Mouse (Mus musculus): ENCODE measurements at regions not wholly inside any gene's neighbourhood (a gene's known extent, or its start where the extent isn't known, plus 50 kb on each side); places are given as distances from the start of the nearest gene placed in this dataset.
A peak's percentile ranks its signal among the peaks of the same experiment; 100 is the strongest.

DNA sequence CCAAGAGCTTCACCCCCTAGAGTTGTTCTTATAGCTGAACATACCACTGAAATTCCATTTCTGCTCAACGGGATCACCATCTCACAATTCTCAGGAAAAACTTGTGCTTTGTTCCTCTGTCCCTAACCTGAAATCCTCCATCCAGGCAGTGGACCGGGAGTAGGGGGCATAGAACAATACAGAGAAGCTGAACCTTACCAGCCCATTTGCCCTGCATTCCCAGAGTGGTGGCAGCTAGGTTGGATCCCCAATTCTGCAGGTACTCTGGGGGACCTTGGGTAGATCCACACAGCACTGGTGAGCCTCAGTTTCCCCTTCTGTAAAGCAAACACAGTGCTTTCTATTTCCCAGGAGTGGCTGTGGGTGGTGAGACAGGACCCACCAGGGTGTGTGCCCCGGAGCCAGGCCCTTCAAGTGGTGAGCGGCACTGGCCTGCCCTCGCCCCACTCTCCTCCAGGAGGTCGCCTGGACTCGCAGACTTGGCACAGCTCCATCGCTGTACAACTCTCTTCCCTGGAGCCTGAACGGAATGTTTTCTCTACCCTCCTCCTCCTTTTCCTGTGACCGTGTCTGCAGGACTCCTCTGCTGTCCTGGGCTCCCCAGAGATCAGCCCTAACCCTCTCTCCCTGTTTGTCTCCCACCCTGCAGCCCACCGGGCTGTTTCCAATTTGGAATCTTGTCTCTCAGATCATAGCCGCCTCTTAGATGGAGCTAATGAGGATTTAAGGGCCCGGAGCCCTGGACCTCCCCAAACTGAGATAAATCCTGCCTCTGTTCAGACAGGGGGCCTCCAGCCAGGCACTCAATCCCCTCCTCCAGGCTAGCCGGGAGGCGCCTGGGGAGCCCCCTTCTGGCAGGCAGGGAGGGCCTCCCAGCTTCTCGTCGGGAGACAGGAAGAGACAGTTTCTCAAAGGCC is 52.3 kb upstream of the Cux1 start:
- H3K27me3 ChIP-seq (ENCODE audit: insufficient read depth, low read length): peaks cover 13% of the 10 kb centered on the region; the same call in 1 of the 2 replicates
- no peak for ATAC-seq
- no peak overlapping the region for H3K27ac ChIP-seq (ENCODE audit: low read depth)
- no peak overlapping the region for H3K4me3 ChIP-seq (ENCODE audit: low read depth, low read length)
- H3K9ac ChIP-seq (replicated peaks): 0 out of 2 replicates have a peak overlapping the region, but pooled peaks have one; percentile 26
- DNase-seq: no peak
- H3K4me1 ChIP-seq (ENCODE audit: insufficient read depth): peaks cover 12% of the 10 kb centered on the region
- H3K9me3 ChIP-seq (ENCODE audit: low read length): no peaks in the 10 kb centered on the region
- H3K4me2 ChIP-seq (ENCODE audit: low read depth, low read length): no peak overlapping the region
- TF ChIP-seq EP300 (IDR thresholded peaks at IDR 0.05; ENCODE audit: low read depth): no peak
- peak; percentile 35; the same call in 1 of the 2 replicates for TF ChIP-seq CTCF (IDR thresholded peaks at IDR 0.05; ENCODE audit: low read depth)
- no peaks in the 10 kb centered on the region for H3K36me3 ChIP-seq (replicated peaks; ENCODE audit: insufficient read depth, low read length)
- 29% methylated on average over 17 of the region's 17 CpGs for WGBS (ENCODE audit: insufficient replicate concordance)

GRCm38 (mm10) chr5:136620234-136620633 is 52.9 kb upstream of the Cux1 start:
- Histone ChIP-seq H3K4me1 (ENCODE audit: insufficient read depth) (peaks cover 12% of the 10 kb centered on the region), H3K4me2 (ENCODE audit: low read depth, low read length) (no peak overlapping the region), H3K27me3 (ENCODE audit: insufficient read depth, low read length) (peaks cover 13% of the 10 kb centered on the region; the same call in 1 of the 2 replicates), H3K9ac (replicated peaks) (no peak overlapping the region), H3K4me3 (ENCODE audit: low read depth, low read length) (no peak overlapping the region), H3K9me3 (ENCODE audit: low read length) (no peaks in the 10 kb centered on the region), H3K36me3 (replicated peaks; ENCODE audit: insufficient read depth, low read length) (no peaks in the 10 kb centered on the region), H3K27ac (ENCODE audit: low read depth) (no peak overlapping the region)
- WGBS (ENCODE audit: insufficient replicate concordance): 22% methylated on average over 12 of the region's 12 CpGs
- no peak for ATAC-seq
- DNase-seq: no peak
- TF ChIP-seq EP300 (IDR thresholded peaks at IDR 0.05; ENCODE audit: low read depth) (no peak), CTCF (IDR thresholded peaks at IDR 0.05; ENCODE audit: low read depth) (no peak)

DNA sequence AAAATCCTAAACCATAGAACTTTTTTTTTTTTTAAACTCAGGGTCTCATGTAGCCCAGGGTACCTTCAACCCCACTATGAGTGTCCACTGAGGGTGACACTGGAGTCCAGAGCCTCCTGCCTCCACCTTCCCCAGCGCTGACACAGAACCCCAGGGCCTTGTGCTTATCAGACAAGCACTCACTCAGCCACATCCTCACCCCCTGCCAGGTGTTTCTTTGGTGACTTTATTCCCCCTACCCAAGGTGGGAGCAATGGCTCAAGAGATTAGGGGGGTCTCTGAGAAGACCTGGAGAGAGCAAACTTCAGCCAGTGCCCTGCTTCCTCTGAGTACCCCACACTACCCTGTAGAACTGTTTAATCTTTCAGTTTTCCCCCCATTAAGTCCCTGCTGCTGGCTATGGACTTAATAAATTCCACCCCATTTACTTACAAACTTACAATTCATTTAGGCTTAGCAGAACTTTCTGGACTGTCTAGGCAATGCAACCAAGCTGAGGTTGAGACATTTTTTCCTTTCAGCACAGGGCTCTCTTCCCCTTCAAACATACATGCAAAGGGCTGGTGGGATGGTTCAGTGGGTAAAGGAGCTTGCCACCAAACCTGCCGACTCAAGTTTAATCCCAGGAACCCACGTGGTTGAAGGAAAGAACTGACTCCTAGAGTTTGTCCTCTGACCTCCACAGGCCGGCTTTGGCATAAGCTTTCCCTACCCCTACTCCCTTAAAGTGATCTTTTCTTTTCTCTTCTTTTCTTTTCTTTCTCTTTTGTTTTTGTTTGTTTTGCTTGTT is 54.2 kb upstream of the Cux1 start:
- 28% methylated on average over 4 of the region's 4 CpGs for WGBS (ENCODE audit: insufficient replicate concordance)

DNA sequence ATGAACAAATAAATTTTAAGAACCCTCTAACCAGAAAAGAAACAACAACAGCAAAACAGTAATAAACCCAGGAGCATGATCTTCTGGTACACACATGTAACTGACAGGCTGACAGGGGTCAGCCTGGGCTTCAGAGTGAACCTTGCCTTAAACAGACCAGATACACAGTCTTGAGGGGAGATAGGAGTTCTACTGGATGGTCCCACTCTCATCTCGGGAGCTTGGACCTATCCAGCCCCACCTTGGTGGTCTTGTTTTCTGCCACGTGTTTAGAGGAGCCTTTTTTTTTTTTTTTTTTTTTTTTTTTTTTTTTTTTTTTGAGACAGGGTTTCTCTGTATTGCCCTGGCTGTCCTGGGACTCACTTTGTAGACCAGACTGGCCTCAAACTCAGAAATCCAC is 54.9 kb upstream of the Cux1 start:
- H3K36me3 ChIP-seq (replicated peaks; ENCODE audit: insufficient read depth, low read length): no peaks in the 10 kb centered on the region
- no peak for DNase-seq
- no peak overlapping the region for H3K4me3 ChIP-seq (ENCODE audit: low read depth, low read length)
- no peak for ATAC-seq
- H3K27me3 ChIP-seq (ENCODE audit: insufficient read depth, low read length): peaks cover 13% of the 10 kb centered on the region; the same call in 1 of the 2 replicates
- no peak overlapping the region for H3K27ac ChIP-seq (ENCODE audit: low read depth)
- H3K4me1 ChIP-seq (ENCODE audit: insufficient read depth): peaks cover 16% of the 10 kb centered on the region
- H3K9ac ChIP-seq (replicated peaks): no peak overlapping the region
- H3K4me2 ChIP-seq (ENCODE audit: low read depth, low read length): no peak overlapping the region
- TF ChIP-seq CTCF (IDR thresholded peaks at IDR 0.05; ENCODE audit: low read depth): no peak
- no peak for TF ChIP-seq EP300 (IDR thresholded peaks at IDR 0.05; ENCODE audit: low read depth)
- WGBS (ENCODE audit: insufficient replicate concordance): 18% methylated on average over 2 of the region's 2 CpGs
- no peaks in the 10 kb centered on the region for H3K9me3 ChIP-seq (ENCODE audit: low read length)

More for the DNA sequence above, 54.2 kb upstream of the Cux1 start:
- H3K9me3 ChIP-seq (ENCODE audit: low read length): no peaks in the 10 kb centered on the region
- H3K4me1 ChIP-seq (ENCODE audit: insufficient read depth): peaks cover 14% of the 10 kb centered on the region
- no peak overlapping the region for H3K4me3 ChIP-seq (ENCODE audit: low read depth, low read length)
- ATAC-seq (no peak), DNase-seq (no peak)
- no peak overlapping the region for H3K9ac ChIP-seq (replicated peaks)
- no peak for TF ChIP-seq EP300 (IDR thresholded peaks at IDR 0.05; ENCODE audit: low read depth)
- no peak for TF ChIP-seq CTCF (IDR thresholded peaks at IDR 0.05; ENCODE audit: low read depth)
- peaks cover 13% of the 10 kb centered on the region; the same call in 1 of the 2 replicates for H3K27me3 ChIP-seq (ENCODE audit: insufficient read depth, low read length)
- no peak overlapping the region for H3K4me2 ChIP-seq (ENCODE audit: low read depth, low read length)
- H3K27ac ChIP-seq (ENCODE audit: low read depth): no peak overlapping the region
- no peaks in the 10 kb centered on the region for H3K36me3 ChIP-seq (replicated peaks; ENCODE audit: insufficient read depth, low read length)

GRCm38 (mm10) chr5:136622721-136623542 is 55.6 kb upstream of the Cux1 start:
- WGBS (ENCODE audit: insufficient replicate concordance): 5% methylated on average over 42 of the region's 43 CpGs
- ATAC-seq (peak; percentile 82), DNase-seq (peak; percentile 82)
- peaks cover 13% of the 10 kb centered on the region; the same call in 1 of the 2 replicates for H3K27me3 ChIP-seq (ENCODE audit: insufficient read depth, low read length)
- H3K9me3 ChIP-seq (ENCODE audit: low read length): no peaks in the 10 kb centered on the region
- no peaks in the 10 kb centered on the region for H3K36me3 ChIP-seq (replicated peaks; ENCODE audit: insufficient read depth, low read length)
- peaks cover 16% of the 10 kb centered on the region for H3K4me1 ChIP-seq (ENCODE audit: insufficient read depth)
- TF ChIP-seq EP300 (IDR thresholded peaks at IDR 0.05; ENCODE audit: low read depth): peak; percentile 74
- TF ChIP-seq CTCF (IDR thresholded peaks at IDR 0.05; ENCODE audit: low read depth): peak; percentile 80
- H3K9ac ChIP-seq (replicated peaks): peak overlapping the region; percentile 27; the same call in 1 of the 2 replicates
- H3K4me2 ChIP-seq (ENCODE audit: low read depth, low read length): peak overlapping the region; percentile 85
- H3K4me3 ChIP-seq (ENCODE audit: low read depth, low read length): peak overlapping the region; percentile 54
- no peak overlapping the region for H3K27ac ChIP-seq (ENCODE audit: low read depth)
